Mouse (Mus musculus): ENCODE data around the gene Lrrfip1.

- TF ChIP-seq CTCF (IDR thresholded peaks at IDR 0.05; ENCODE audit: low read depth) (no peak), EP300 (optimal IDR thresholded peaks at IDR 0.05) (no peak)
Measured at GRCm38 (mm10) chr1:91085009-91085408, 86.5 kb downstream of the Lrrfip1 start.

Measured in stomach, postnatal 0 days (tissue).